Mouse (Mus musculus): ENCODE measurements around the gene Fancd2.

The Fancd2 gene

GRCm38 (mm10) chr6:113612258-113612969 is 80.9 kb downstream of the Fancd2 start:
- no peak for DNase-seq

GRCm38 (mm10) chr6:113614152-113614551 is 82.7 kb downstream of the Fancd2 start:
- DNase-seq = no peak

GRCm38 (mm10) chr6:113614997-113615396 is 83.5 kb downstream of the Fancd2 start:
- no peak for DNase-seq

GRCm38 (mm10) chr6:113615489-113615888 is 84.0 kb downstream of the Fancd2 start:
- no peak for DNase-seq

- no peak for DNase-seq
These were observed 91.9 kb downstream of the Fancd2 start for GRCm38 (mm10) chr6:113623386-113623785.

- DNase-seq = peak; percentile 86 to 89
These were observed 92.7 kb downstream of the Fancd2 start, which contains the start of gene Vhl for GRCm38 (mm10) chr6:113623941-113624751. Gene Vhl (plus strand): TSS chr6:113623959.

- DNase-seq = peak; percentile 30 to 37
These were observed 93.7 kb downstream of the Fancd2 start for GRCm38 (mm10) chr6:113624989-113625770.

- no peak for DNase-seq
These were observed 98.8 kb downstream of the Fancd2 start for GRCm38 (mm10) chr6:113630322-113630721.

- no peak for DNase-seq
These were observed 101.4 kb downstream of the Fancd2 start for GRCm38 (mm10) chr6:113632863-113633262.

- peak; percentile 97 to 98 for DNase-seq
These were observed 107.0 kb downstream of the Fancd2 start, which contains the start of gene Irak2 for GRCm38 (mm10) chr6:113638302-113639040. Gene Irak2 (plus strand): TSS chr6:113638467.

GRCm38 (mm10) chr6:113639201-113639600 is 107.7 kb downstream of the Fancd2 start:
- DNase-seq = no peak

GRCm38 (mm10) chr6:113642605-113643004 is 111.1 kb downstream of the Fancd2 start:
- DNase-seq = no peak

GRCm38 (mm10) chr6:113643021-113643420 is 111.5 kb downstream of the Fancd2 start:
- DNase-seq = no peak

- no peak for DNase-seq
These were observed 112.5 kb downstream of the Fancd2 start for GRCm38 (mm10) chr6:113643967-113644366.

GRCm38 (mm10) chr6:113644808-113645207 is 113.3 kb downstream of the Fancd2 start:
- no peak for DNase-seq
